In the genomic region with DNA sequence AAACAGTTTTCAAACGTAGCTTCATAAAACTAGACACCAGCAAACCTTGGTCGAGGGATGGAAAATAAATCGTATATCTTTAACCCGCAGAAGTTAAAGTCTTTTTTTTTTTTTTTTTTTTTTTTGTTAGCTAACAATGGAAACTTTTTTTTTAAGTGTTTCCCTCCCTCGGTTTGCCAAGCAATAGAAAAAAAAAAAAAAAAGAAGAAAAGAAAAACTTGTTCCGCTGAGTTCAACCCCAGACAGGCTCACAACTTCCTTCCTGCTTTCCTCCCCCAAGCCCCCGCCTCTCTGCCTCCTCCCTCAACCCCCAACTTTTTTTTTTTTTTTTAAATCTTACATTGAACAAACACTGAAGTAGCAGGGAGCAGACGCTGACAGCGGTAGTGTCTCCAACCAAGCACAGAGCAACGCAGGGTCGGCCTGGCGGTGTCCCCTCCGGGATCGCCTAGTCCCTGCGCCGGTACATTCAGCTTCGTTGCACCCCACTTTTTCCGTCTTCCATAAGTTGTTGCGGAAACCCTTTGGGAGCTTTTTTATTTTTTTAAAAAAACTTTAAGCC, we compare ENCODE assay signal across 8 mouse cellular contexts. TPM values are rescaled to one million over a fixed set of nuclear protein-coding genes. Genes with fewer than 3 reads are reported as not detected.
DNase-seq lines count a peak whose midpoint lies in the region; ATAC-seq and TF ChIP-seq lines count a peak whose summit lies in the region.

A gene (plus strand): TSS at position 341 of the 562 bp plus-strand sequence.

- no peaks in the 10 kb centered on the region for H3K36me3 ChIP-seq in forebrain, embryonic 11.5 days (ENCODE audit: control insufficient read depth, insufficient read depth, low read length)
- H3K36me3 ChIP-seq in lung, embryonic 16.5 days (ENCODE audit: control insufficient read depth, insufficient read depth, low read length): peaks cover 4% of the 10 kb centered on the region; the same call in 1 of the 2 replicates

- intact Hi-C loops in heart, postnatal 14 days (cut with DNase I): loop anchor here (5.0 kb wide), 2 partner anchors 37 to 92 kb away; no protein-coding TSS in a partner anchor

- peak; percentile 92 for DNase-seq in CD4-positive, CD25-positive, alpha-beta regulatory T cell, adult 2 months (ENCODE audit: low read depth, low spot score)
- peak; percentile 86 for DNase-seq in adipocyte (ENCODE audit: low spot score)
- DNase-seq in forebrain, embryonic 11.5 days (ENCODE audit: low spot score): peak; percentile 73
- peak; percentile 77 to 78 for DNase-seq in heart, postnatal 14 days
- DNase-seq in layer of hippocampus, adult 2 months (ENCODE audit: low spot score in 2 of 2): no peak
- peak; percentile 60 for DNase-seq in ovary, postnatal 10 days (ENCODE audit: low spot score)
- peak; percentile 66 to 70 for DNase-seq in urinary bladder, postnatal 4 days (ENCODE audit: low spot score in 2 of 2)

- no peak; the same call in 1 of the 2 replicates for TF ChIP-seq CTCF in layer of hippocampus, adult 2 months (conservative IDR thresholded peaks at IDR 0.05)

- peaks cover 13% of the 10 kb centered on the region for H3K27me3 ChIP-seq in forebrain, embryonic 11.5 days (ENCODE audit: control insufficient read depth, insufficient read depth, low read length)
- H3K27me3 ChIP-seq in lung, embryonic 16.5 days (ENCODE audit: control insufficient read depth, insufficient read depth, low read depth, low read length): no peaks in the 10 kb centered on the region

- no peaks in the 10 kb centered on the region for H3K9me3 ChIP-seq in forebrain, embryonic 11.5 days (ENCODE audit: control insufficient read depth, low read length)
- no peaks in the 10 kb centered on the region for H3K9me3 ChIP-seq in lung, embryonic 16.5 days (ENCODE audit: control insufficient read depth, low read length)

- peak within 1 kb of the TSS; percentile 55 for H3K4me3 ChIP-seq in forebrain, embryonic 11.5 days (ENCODE audit: low read depth, low read length)
- H3K4me3 ChIP-seq in layer of hippocampus, adult 2 months: peak within 1 kb of the TSS; percentile 76
- peak within 1 kb of the TSS; percentile 85 for H3K4me3 ChIP-seq in lung, embryonic 16.5 days (ENCODE audit: low read length)

- 1% methylated on average over 19 of the region's 19 CpGs for WGBS in forebrain, embryonic 11.5 days
- WGBS in lung, embryonic 16.5 days: under 1% methylated on average over 19 of the region's 19 CpGs

- peaks cover 22% of the 10 kb centered on the region; the same call in 1 of the 2 replicates for H3K4me1 ChIP-seq in forebrain, embryonic 11.5 days (replicated peaks; ENCODE audit: control insufficient read depth, insufficient read depth, low read length)
- H3K4me1 ChIP-seq in lung, embryonic 16.5 days (replicated peaks; ENCODE audit: control insufficient read depth, insufficient read depth, low read length): peaks cover 35% of the 10 kb centered on the region

- H3K27ac ChIP-seq in forebrain, embryonic 11.5 days (ENCODE audit: low read depth, low read length): 0 out of 2 replicates have a peak within 1 kb of the TSS, but pooled peaks have one; percentile 18
- peak within 1 kb of the TSS; percentile 93 for H3K27ac ChIP-seq in layer of hippocampus, adult 2 months
- H3K27ac ChIP-seq in lung, embryonic 16.5 days (ENCODE audit: low read length): peak within 1 kb of the TSS; percentile 98

- ATAC-seq in forebrain, embryonic 11.5 days (replicated peaks; ENCODE audit: low FRiP score): peak; percentile 64
- peak; percentile 83 for ATAC-seq in lung, embryonic 16.5 days (ENCODE audit: low read depth)

- H3K9ac ChIP-seq in forebrain, embryonic 11.5 days (ENCODE audit: low read length): peak within 1 kb of the TSS; percentile 72
- H3K9ac ChIP-seq in lung, embryonic 16.5 days (ENCODE audit: low read length): peak within 1 kb of the TSS; percentile 92

- peak within 1 kb of the TSS; percentile 99 for H3K4me2 ChIP-seq in forebrain, embryonic 11.5 days (ENCODE audit: low read depth, low read length, severe bottlenecking)
- peak within 1 kb of the TSS; percentile 77 for H3K4me2 ChIP-seq in lung, embryonic 16.5 days (ENCODE audit: low read depth, low read length)

RNA-seq across cellular contexts. Expression of the gene that starts here (rescaled TPM):
- polyA plus RNA-seq in forebrain, embryonic 11.5 days (2014; fragmentation: Nextera tagmentation; extraction: Ambion mirVana): 3.0 and 3.2 TPM in 2 replicates
- 10 to 100 TPM; 76.8 to 79.6 TPM for total RNA-seq in heart, postnatal 14 days (2021)
- total RNA-seq in layer of hippocampus, adult 2 months (2021): 10 to 100 TPM; 26.3 to 28.3 TPM
- polyA plus RNA-seq in lung, embryonic 16.5 days (2015; fragmentation: Nextera tagmentation; extraction: Ambion mirVana): 9.4 and 10.6 TPM in 2 replicates

Comparison
In these comparisons a context has a peak if more than half of its experiments do, and no peak if none do; other contexts are left out.
1. DNase-seq: peak in CD4-positive, CD25-positive, alpha-beta regulatory T cell, adult 2 months (single experiment), adipocyte (single experiment), forebrain, embryonic 11.5 days (single experiment), heart, postnatal 14 days (2 of 2), ovary, postnatal 10 days (single experiment) and urinary bladder, postnatal 4 days (2 of 2); none in layer of hippocampus, adult 2 months (0 of 2).
2. H3K27ac ChIP-seq: peak in every context shown above with its lines; median percentile 98 in lung, embryonic 16.5 days; 93 in layer of hippocampus, adult 2 months; 18 in forebrain, embryonic 11.5 days.
3. Peak in every context shown above with its lines, with median percentiles within 50 percentile points of each other: H3K4me3 ChIP-seq.